Mouse (Mus musculus) liver, adult (tissue): Measurements from ENCODE around the gene Vwa1.

Experiments
- GATA4 ChIP-seq: IDR thresholded peaks from 2 replicates; pipeline ENCODE4 v1.6.1; 2014; ENCODE audit warnings: mild to moderate bottlenecking, low read length; ENCODE audit not compliant: insufficient replicate concordance

The Vwa1 gene

GRCm38 (mm10) chr4:155762357-155762756 lies 12.1 kb downstream of the Vwa1 start:
- TF ChIP-seq GATA4 = no peak

- TF ChIP-seq GATA4 = no peak
Measured at GRCm38 (mm10) chr4:155761356-155762099, 13.0 kb downstream of the Vwa1 start.

- TF ChIP-seq GATA4 = no peak; the same call in 1 of the 2 replicates
Measured at GRCm38 (mm10) chr4:155760613-155761355, 13.7 kb downstream of the Vwa1 start, which contains the start of gene Atad3a. TSS of gene Atad3a (minus strand) at chr4:155761093.

GRCm38 (mm10) chr4:155759862-155760612 lies 14.5 kb downstream of the Vwa1 start:
- TF ChIP-seq GATA4 = no peak

GRCm38 (mm10) chr4:155757011-155757410 lies 17.5 kb downstream of the Vwa1 start:
- no peak for TF ChIP-seq GATA4

GRCm38 (mm10) chr4:155746575-155747490 lies 27.7 kb downstream of the Vwa1 start:
- TF ChIP-seq GATA4 = no peak

- TF ChIP-seq GATA4 = no peak
Measured at GRCm38 (mm10) chr4:155746036-155746548, 28.4 kb downstream of the Vwa1 start.

- no peak for TF ChIP-seq GATA4
Measured at GRCm38 (mm10) chr4:155745136-155745535, 29.4 kb downstream of the Vwa1 start.

GRCm38 (mm10) chr4:155744474-155744873 lies 30.0 kb downstream of the Vwa1 start:
- TF ChIP-seq GATA4 = no peak

- no peak for TF ChIP-seq GATA4
Measured at GRCm38 (mm10) chr4:155742684-155743083, 31.8 kb downstream of the Vwa1 start.

- TF ChIP-seq GATA4 = no peak
Measured at GRCm38 (mm10) chr4:155739741-155740636, 34.5 kb downstream of the Vwa1 start.

GRCm38 (mm10) chr4:155739152-155739551 lies 35.3 kb downstream of the Vwa1 start:
- TF ChIP-seq GATA4 = no peak

GRCm38 (mm10) chr4:155738262-155738661 lies 36.2 kb downstream of the Vwa1 start:
- TF ChIP-seq GATA4 = no peak
